Mouse (Mus musculus): ENCODE measurements around the gene Gsto2. TPM values are rescaled to one million over a fixed set of nuclear protein-coding genes. Genes with fewer than 3 reads are reported as not detected.

Gsto2 gene
- polyA plus RNA-seq, 1 experiment from 2014 or later = 1.2 TPM

DNA sequence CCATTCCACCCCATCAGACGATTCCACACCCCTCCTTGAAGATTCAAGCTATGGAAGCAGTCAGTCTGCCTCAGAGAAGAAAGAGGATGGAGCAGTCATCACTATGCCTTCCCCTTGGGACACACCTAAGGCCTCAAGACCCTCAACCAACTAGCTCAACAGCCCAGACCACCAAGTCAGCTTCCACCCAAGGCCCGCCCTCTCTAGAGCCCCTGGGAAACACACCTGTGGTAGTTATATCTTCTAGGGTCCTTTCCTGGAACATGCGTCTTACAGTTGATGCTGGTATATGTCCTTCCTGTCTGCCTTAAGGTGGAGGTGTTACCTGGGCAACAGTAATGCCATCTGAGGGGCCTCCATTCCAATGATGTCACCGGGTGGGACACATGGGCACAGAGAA lies 48.9 kb downstream of the Gsto2 start:
- Histone ChIP-seq H3K9me3 (no peaks in the 10 kb centered on the region), H3K27me3 (no peaks in the 10 kb centered on the region), H3K9ac (replicated peaks) (no peak overlapping the region), H3K4me2 (replicated peaks) (no peak overlapping the region), H3K4me3 (replicated peaks) (no peak overlapping the region), H3K36me3 (no peaks in the 10 kb centered on the region), H3K27ac (no peak overlapping the region), H3K4me1 (replicated peaks) (peaks cover 37% of the 10 kb centered on the region)
- 96% methylated on average over 4 of the region's 4 CpGs for WGBS
- no peak for ATAC-seq

- no peak overlapping the region for H3K9ac ChIP-seq (replicated peaks)
- 80% methylated on average over 4 of the region's 4 CpGs for WGBS
- no peaks in the 10 kb centered on the region for H3K36me3 ChIP-seq
- no peak overlapping the region for H3K27ac ChIP-seq
- no peaks in the 10 kb centered on the region for H3K27me3 ChIP-seq
- H3K4me1 ChIP-seq (replicated peaks) = peaks cover 32% of the 10 kb centered on the region
- no peak for ATAC-seq
- H3K4me3 ChIP-seq (replicated peaks) = no peak overlapping the region
- H3K9me3 ChIP-seq = no peaks in the 10 kb centered on the region
- no peak overlapping the region for H3K4me2 ChIP-seq (replicated peaks)
These were observed 49.9 kb downstream of the Gsto2 start for GRCm38 (mm10) chr19:47915251-47915650.

DNA sequence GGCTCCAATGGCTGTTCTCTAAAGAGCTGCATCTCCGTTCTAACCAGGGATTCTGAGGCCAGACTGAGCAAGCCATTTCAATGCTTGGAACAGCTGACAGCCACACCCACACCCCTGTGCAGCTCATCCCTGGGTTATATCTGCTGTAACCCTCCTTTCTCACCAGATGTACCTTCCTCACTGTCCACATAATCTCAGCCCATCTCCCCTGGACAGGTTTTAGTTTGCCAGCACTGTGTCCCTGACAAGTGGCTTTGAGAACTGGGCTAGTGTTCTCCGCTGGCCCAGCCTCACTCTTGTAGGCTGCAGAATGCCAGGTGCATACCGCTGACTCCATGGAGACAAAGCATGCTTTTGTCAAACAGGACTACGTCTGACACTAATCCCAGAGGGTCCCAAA lies 52.1 kb downstream of the Gsto2 start:
- peak overlapping the region; percentile 77; the same call in 1 of the 2 replicates for H3K9ac ChIP-seq (replicated peaks)
- H3K36me3 ChIP-seq = no peaks in the 10 kb centered on the region
- H3K4me2 ChIP-seq (replicated peaks) = peak overlapping the region; percentile 91
- WGBS = 9% methylated on average over 4 of the region's 4 CpGs
- H3K4me1 ChIP-seq (replicated peaks) = peaks cover 24% of the 10 kb centered on the region
- peak overlapping the region; percentile 81 for H3K4me3 ChIP-seq (replicated peaks)
- no peaks in the 10 kb centered on the region for H3K27me3 ChIP-seq
- no peak overlapping the region for H3K27ac ChIP-seq
- no peaks in the 10 kb centered on the region for H3K9me3 ChIP-seq
- ATAC-seq = no peak

GRCm38 (mm10) chr19:47918016-47918415 lies 52.7 kb downstream of the Gsto2 start:
- Histone ChIP-seq H3K36me3 (no peaks in the 10 kb centered on the region), H3K9me3 (no peaks in the 10 kb centered on the region), H3K9ac (replicated peaks) (peak overlapping the region; percentile 77), H3K4me2 (replicated peaks) (peak overlapping the region; percentile 91), H3K27me3 (no peaks in the 10 kb centered on the region), H3K4me1 (replicated peaks) (peaks cover 24% of the 10 kb centered on the region), H3K27ac (no peak overlapping the region), H3K4me3 (replicated peaks) (peak overlapping the region; percentile 81)
- no peak for ATAC-seq
- 11% methylated on average over 9 of the region's 9 CpGs for WGBS

DNA sequence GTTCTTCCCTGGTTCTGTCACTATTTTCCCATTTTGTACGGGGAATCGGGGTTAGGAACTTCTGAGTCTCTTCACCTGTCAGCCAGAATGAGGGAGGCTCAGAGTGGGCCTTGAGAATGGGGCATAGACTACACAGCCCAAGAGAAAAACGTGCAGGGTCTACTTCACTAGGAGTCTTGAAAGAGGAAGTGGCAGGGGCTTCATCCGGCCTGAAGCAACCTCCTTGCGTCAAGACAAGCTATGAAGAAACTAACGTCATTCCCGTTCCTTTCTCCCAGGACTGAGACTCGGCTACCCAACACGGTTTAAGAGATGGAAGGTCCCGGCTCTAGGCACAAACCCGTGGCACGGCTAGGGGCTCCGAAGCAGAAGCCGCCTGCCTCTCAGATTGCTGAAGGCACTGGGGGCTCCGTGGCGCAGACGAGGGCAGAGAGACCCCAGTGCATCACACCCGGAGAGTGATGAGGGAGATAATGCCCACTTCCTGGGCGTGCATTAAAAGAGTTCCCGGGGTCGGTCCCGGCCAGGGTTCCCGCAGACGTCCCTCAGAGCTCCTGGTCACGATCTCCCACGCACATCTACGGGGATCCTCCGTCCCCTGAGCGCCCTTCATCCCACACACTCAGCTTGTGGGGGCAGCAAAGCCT lies 53.2 kb downstream of the Gsto2 start:
- peak overlapping the region; percentile 77 for H3K9ac ChIP-seq (replicated peaks)
- H3K9me3 ChIP-seq = no peaks in the 10 kb centered on the region
- peak overlapping the region; percentile 81 for H3K4me3 ChIP-seq (replicated peaks)
- no peaks in the 10 kb centered on the region for H3K36me3 ChIP-seq
- ATAC-seq = peak; percentile 61
- peak overlapping the region; percentile 84 for H3K27ac ChIP-seq
- peak overlapping the region; percentile 91 for H3K4me2 ChIP-seq (replicated peaks)
- H3K27me3 ChIP-seq = no peaks in the 10 kb centered on the region
- H3K4me1 ChIP-seq (replicated peaks) = peaks cover 24% of the 10 kb centered on the region
- WGBS = under 1% methylated on average over 29 of the region's 29 CpGs

DNA sequence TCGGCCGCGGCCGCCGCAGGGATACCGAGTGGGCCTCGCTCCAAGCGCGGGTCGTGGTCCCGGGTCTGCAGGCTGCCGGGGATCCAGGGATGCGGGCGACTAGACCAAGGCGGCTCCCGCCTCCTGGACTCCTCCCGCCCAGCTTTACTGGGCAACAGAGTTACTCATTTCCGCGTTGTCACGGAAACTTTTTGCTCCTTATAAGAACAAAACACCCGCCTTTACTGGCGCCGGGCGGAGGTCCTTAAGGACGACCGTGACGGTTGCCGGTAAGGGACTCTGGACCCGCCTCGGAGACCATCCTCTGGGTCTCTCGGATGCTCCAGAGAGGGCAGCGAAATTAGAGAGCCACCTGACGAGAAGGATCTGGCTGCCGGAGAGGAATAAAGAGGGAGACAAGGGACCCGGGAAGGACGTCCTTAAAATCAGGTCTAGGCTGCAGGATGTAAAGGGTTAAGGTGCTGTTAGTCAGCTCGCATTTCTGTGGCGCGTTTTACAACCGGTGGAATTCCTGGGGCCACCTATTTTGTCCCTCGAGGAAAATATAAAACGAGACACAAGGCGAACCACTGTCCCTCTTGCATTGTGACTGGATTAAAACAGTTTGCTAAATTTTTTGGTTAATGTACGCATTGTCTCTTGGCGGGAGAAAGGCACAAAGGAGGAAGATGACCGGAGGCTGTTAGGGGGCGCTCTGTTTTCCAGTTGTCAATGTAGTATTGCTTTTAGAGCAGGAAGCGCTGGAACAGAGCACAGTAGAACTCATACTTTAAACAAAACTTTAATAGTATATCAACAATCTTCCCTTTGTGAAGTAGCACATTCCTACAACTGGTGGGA lies 54.0 kb downstream of the Gsto2 start, which contains the start of the genes Cfap43 and Itprip:
Cfap43 (minus strand) TSS at position 162 of the 840 bp plus-strand sequence.
Itprip (minus strand) TSS at position 174 of the 840 bp plus-strand sequence.
- peak within 1 kb of the TSS; percentile 84 for H3K27ac ChIP-seq
- peak within 1 kb of the TSS; percentile 81 for H3K4me3 ChIP-seq (replicated peaks)
- WGBS = under 1% methylated on average over 47 of the region's 48 CpGs
- H3K36me3 ChIP-seq = no peaks in the 10 kb centered on the region
- peak within 1 kb of the TSS; percentile 91 for H3K4me2 ChIP-seq (replicated peaks)
- peak; percentile 79 for ATAC-seq
- peak within 1 kb of the TSS; percentile 77 for H3K9ac ChIP-seq (replicated peaks)
- H3K9me3 ChIP-seq = no peaks in the 10 kb centered on the region
- H3K27me3 ChIP-seq = no peaks in the 10 kb centered on the region
- H3K4me1 ChIP-seq (replicated peaks) = peaks cover 24% of the 10 kb centered on the region

GRCm38 (mm10) chr19:47919966-47920375 lies 54.6 kb downstream of the Gsto2 start:
- Histone ChIP-seq H3K4me1 (replicated peaks) (peaks cover 24% of the 10 kb centered on the region), H3K27me3 (no peaks in the 10 kb centered on the region), H3K27ac (peak overlapping the region; percentile 84; the same call in 1 of the 2 replicates), H3K4me3 (replicated peaks) (peak overlapping the region; percentile 81), H3K36me3 (no peaks in the 10 kb centered on the region), H3K4me2 (replicated peaks) (peak overlapping the region; percentile 91), H3K9me3 (no peaks in the 10 kb centered on the region), H3K9ac (replicated peaks) (peak overlapping the region; percentile 77; the same call in 1 of the 2 replicates)
- ATAC-seq = 0 out of 2 replicates have a peak, but pooled peaks have one; percentile 15
- 7% methylated on average over 8 of the region's 8 CpGs for WGBS

DNA sequence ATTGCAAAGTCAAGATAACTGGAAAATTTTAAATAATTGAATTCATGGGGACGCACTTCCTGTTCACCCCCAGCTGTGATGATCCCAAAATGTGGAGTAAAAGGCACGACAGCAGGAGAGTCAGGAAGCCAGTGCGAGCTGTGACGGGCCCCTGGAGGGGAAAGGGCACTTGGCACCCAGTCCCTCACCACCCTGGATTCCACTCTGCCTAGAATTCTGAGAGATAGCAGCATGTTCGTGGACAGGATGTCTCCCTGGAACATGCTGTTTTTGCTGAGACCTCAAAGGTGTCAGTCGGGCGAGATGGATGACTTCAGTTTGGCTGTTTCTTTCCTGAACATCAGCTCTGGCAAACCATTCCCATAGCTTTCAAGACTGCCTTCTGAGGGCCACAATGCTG lies 60.5 kb downstream of the Gsto2 start:
- Histone ChIP-seq H3K4me3 (replicated peaks) (no peak overlapping the region), H3K27ac (no peak overlapping the region), H3K4me1 (replicated peaks) (no peaks in the 10 kb centered on the region), H3K27me3 (no peaks in the 10 kb centered on the region), H3K36me3 (no peaks in the 10 kb centered on the region), H3K9me3 (no peaks in the 10 kb centered on the region), H3K9ac (replicated peaks) (no peak overlapping the region), H3K4me2 (replicated peaks) (no peak overlapping the region)
- no peak for ATAC-seq
- 88% methylated on average over 7 of the region's 7 CpGs for WGBS

DNA sequence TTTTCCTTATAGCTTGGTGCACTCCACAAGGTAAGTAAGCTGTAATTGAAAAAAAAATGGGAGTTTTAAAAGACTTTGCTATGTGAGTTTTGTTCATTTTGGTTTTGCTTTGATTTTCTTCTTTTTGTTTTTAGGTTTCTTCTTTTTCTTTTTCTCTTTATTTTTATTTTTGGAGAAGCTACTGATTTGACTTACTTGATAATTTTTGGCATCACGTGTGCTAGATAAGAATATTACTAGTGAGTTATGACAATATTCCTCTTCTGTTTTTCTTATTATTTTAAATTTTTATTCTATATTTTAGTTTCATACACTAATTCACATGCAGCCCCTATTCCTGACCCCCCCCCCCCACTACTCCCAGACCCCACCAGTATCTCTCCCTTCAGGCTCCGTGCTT lies 61.7 kb downstream of the Gsto2 start:
- H3K9ac ChIP-seq (replicated peaks) = no peak overlapping the region
- no peaks in the 10 kb centered on the region for H3K4me1 ChIP-seq (replicated peaks)
- no peaks in the 10 kb centered on the region for H3K27me3 ChIP-seq
- no peak overlapping the region for H3K27ac ChIP-seq
- ATAC-seq = no peak
- no peaks in the 10 kb centered on the region for H3K36me3 ChIP-seq
- 86% methylated on average over 2 of the region's 2 CpGs for WGBS
- H3K4me2 ChIP-seq (replicated peaks) = no peak overlapping the region
- no peak overlapping the region for H3K4me3 ChIP-seq (replicated peaks)
- no peaks in the 10 kb centered on the region for H3K9me3 ChIP-seq

- ATAC-seq = no peak
- no peaks in the 10 kb centered on the region for H3K9me3 ChIP-seq
- WGBS = 93% methylated on average over 4 of the region's 4 CpGs
These were observed 63.7 kb downstream of the Gsto2 start for GRCm38 (mm10) chr19:47929043-47929442.

GRCm38 (mm10) chr19:47931982-47932638 lies 66.8 kb downstream of the Gsto2 start:
- 0 out of 2 replicates have a peak, but pooled peaks have one; percentile 75 for ATAC-seq
- no peaks in the 10 kb centered on the region; the same call in 1 of the 2 replicates for H3K27me3 ChIP-seq
- H3K36me3 ChIP-seq = no peaks in the 10 kb centered on the region
- H3K4me3 ChIP-seq (replicated peaks) = no peak overlapping the region
- no peak overlapping the region for H3K27ac ChIP-seq
- H3K9ac ChIP-seq (replicated peaks) = no peak overlapping the region
- no peaks in the 10 kb centered on the region for H3K9me3 ChIP-seq
- no peak overlapping the region for H3K4me2 ChIP-seq (replicated peaks)
- peaks cover 6% of the 10 kb centered on the region; the same call in 1 of the 2 replicates for H3K4me1 ChIP-seq (replicated peaks)
- 42% methylated on average over 7 of the region's 7 CpGs for WGBS

More at GRCm38 (mm10) chr19:47929043-47929442, 63.7 kb downstream of the Gsto2 start:
- no peak overlapping the region for H3K9ac ChIP-seq (replicated peaks)
- H3K4me2 ChIP-seq (replicated peaks) = no peak overlapping the region
- no peaks in the 10 kb centered on the region for H3K4me1 ChIP-seq (replicated peaks)
- H3K36me3 ChIP-seq = no peaks in the 10 kb centered on the region
- H3K4me3 ChIP-seq (replicated peaks) = no peak overlapping the region
- H3K27ac ChIP-seq = no peak overlapping the region
- H3K27me3 ChIP-seq = no peaks in the 10 kb centered on the region

Data from midbrain, embryonic 13.5 days (tissue).